14 mouse cellular contexts compared by ENCODE assay signal in genomic region chr8:121446862-121447261, GRCm38 (mm10).
"Had no signal": no experiment of that assay in that cellular context is flagged by ENCODE, and none has a peak within 500 bp of the region (broad histone marks: within the 10 kb centered on the region; RNA-seq: fewer than 3 reads in every experiment).

No protein-coding gene starts in this region.

- H3K27ac ChIP-seq: layer of hippocampus, adult 2 months; limb, embryonic 12.5 days; liver, embryonic 14.5 days; macrophage; midbrain, embryonic 15.5 days; neural tube, embryonic 12.5 days; stomach, postnatal 0 days had no signal

- H3K9ac ChIP-seq: limb, embryonic 12.5 days; liver, embryonic 14.5 days; midbrain, embryonic 15.5 days; neural tube, embryonic 12.5 days had no signal

- H3K4me1 ChIP-seq: midbrain, embryonic 15.5 days; neural tube, embryonic 12.5 days had no signal

- DNase-seq: liver; thymus, postnatal 4 days had no signal

- H3K4me2 ChIP-seq: limb, embryonic 12.5 days; midbrain, embryonic 11.5 days; midbrain, embryonic 15.5 days; neural tube, embryonic 12.5 days had no signal

- H3K9me3 ChIP-seq: limb, embryonic 12.5 days; megakaryocyte, embryonic 14.5 days; midbrain, embryonic 15.5 days; neural tube, embryonic 12.5 days had no signal

- H3K4me3 ChIP-seq: layer of hippocampus, adult 2 months; limb, embryonic 12.5 days; megakaryocyte, embryonic 14.5 days; midbrain, embryonic 15.5 days; neural tube, embryonic 12.5 days had no signal

- H3K36me3 ChIP-seq: limb, embryonic 12.5 days; midbrain, embryonic 15.5 days; neural tube, embryonic 12.5 days had no signal

- ATAC-seq: hindbrain, embryonic 16.5 days; inflammation-experienced regulatory T-cells, adult 6 months; intestine, postnatal 0 days; midbrain, embryonic 15.5 days had no signal

- H3K27me3 ChIP-seq: midbrain, embryonic 15.5 days; neural tube, embryonic 12.5 days had no signal
